Mouse (Mus musculus) mouse embryonic stem cell (cell line): ENCODE results near the gene Hcfc1r1.

ENCODE experiments used
- in situ Hi-C, 2 experiments: fragments of 300-500 bp; cut with MboI; formaldehyde crosslinking; loops; 1 replicate in 1 of 2; 3 replicates in 1 of 2; pipeline ENCODE4 v1.14.3; 2019 to 2020; ENCODE audit warnings: low sequenced_read_pairs in 2 of 2, low pct_unique_long_range_greater_than_20kb in 1 of 2, mixed read lengths in 1 of 2; ENCODE audit not compliant: unreplicated experiment in 1 of 2

Hcfc1r1 gene

GRCm38 (mm10) chr17:23700079-23700478 lies 26.7 kb downstream of the Hcfc1r1 start:
- in situ Hi-C loops: no loop called here

- in situ Hi-C loops: no loop called here
Measured at GRCm38 (mm10) chr17:23703301-23703700, 29.9 kb downstream of the Hcfc1r1 start.

GRCm38 (mm10) chr17:23704741-23705140 lies 31.3 kb downstream of the Hcfc1r1 start:
- in situ Hi-C loops: loop anchor here (5.0 kb wide), 2 partner anchors 32 to 42 kb away; partner anchors contain the start of genes Bicdl2 (in 1 of the 2), Hcfc1r1 (in 1 of the 2) and Thoc6 (in 1 of the 2)

GRCm38 (mm10) chr17:23705525-23706104 lies 32.2 kb downstream of the Hcfc1r1 start:
- in situ Hi-C loops: loop anchor here (5.0 kb wide), 2 partner anchors 33 to 43 kb away; partner anchors contain the start of genes Bicdl2 (in 1 of the 2), Hcfc1r1 (in 1 of the 2) and Thoc6 (in 1 of the 2)

GRCm38 (mm10) chr17:23706212-23706611 lies 32.8 kb downstream of the Hcfc1r1 start:
- in situ Hi-C loops: loop anchor here (5.0 kb wide), 2 partner anchors 34 to 44 kb away; partner anchors contain the start of genes Bicdl2 (in 1 of the 2), Hcfc1r1 (in 1 of the 2) and Thoc6 (in 1 of the 2)

- in situ Hi-C loops: no loop called here
Measured at GRCm38 (mm10) chr17:23717003-23717402, 43.6 kb downstream of the Hcfc1r1 start.

GRCm38 (mm10) chr17:23719455-23719854 lies 46.1 kb downstream of the Hcfc1r1 start:
- in situ Hi-C loops: no loop called here

GRCm38 (mm10) chr17:23721886-23722285 lies 48.5 kb downstream of the Hcfc1r1 start:
- in situ Hi-C loops: no loop called here

GRCm38 (mm10) chr17:23722376-23723125 lies 49.2 kb downstream of the Hcfc1r1 start, which contains the start of gene 1520401A03Rik:
1520401A03Rik (minus strand) TSS chr17:23722783.
- in situ Hi-C loops: no loop called here
